Mouse (Mus musculus) bone marrow macrophage, adult 2 months (primary cell): ENCODE results near the gene Coq8b.

Source experiments
- CTCF ChIP-seq: IDR thresholded peaks from 2 replicates; pipeline ENCODE4 v1.5.1; 2012; ENCODE audit warnings: low read depth, mild to moderate bottlenecking, low read length, moderate library complexity
- POLR2A ChIP-seq: IDR thresholded peaks from 2 replicates; pipeline ENCODE4 v1.6.1; 2012; ENCODE audit warnings: mild to moderate bottlenecking, low read depth, low read length, borderline replicate concordance

GRCm38 (mm10) chr7:27251946-27252345 is 19.1 kb downstream of the Coq8b start:
- TF ChIP-seq POLR2A (no peak), CTCF (no peak)
